Mouse (Mus musculus): ENCODE measurements around the gene Eef2kmt. TPM values are rescaled to one million over a fixed set of nuclear protein-coding genes. Genes with fewer than 3 reads are reported as not detected.

Gene Eef2kmt
- total RNA-seq, 2 experiments from 2014 or later, result 13.0 to 13.7 TPM

GRCm38 (mm10) chr16:5222140-5222539, 33.6 kb downstream of the Eef2kmt start, which contains the start of gene AU021092:
Gene AU021092 (minus strand): TSS chr16:5222299.
- DNase-seq, result no peak

GRCm38 (mm10) chr16:5221403-5221802, 34.4 kb downstream of the Eef2kmt start:
- DNase-seq, result no peak

DNA sequence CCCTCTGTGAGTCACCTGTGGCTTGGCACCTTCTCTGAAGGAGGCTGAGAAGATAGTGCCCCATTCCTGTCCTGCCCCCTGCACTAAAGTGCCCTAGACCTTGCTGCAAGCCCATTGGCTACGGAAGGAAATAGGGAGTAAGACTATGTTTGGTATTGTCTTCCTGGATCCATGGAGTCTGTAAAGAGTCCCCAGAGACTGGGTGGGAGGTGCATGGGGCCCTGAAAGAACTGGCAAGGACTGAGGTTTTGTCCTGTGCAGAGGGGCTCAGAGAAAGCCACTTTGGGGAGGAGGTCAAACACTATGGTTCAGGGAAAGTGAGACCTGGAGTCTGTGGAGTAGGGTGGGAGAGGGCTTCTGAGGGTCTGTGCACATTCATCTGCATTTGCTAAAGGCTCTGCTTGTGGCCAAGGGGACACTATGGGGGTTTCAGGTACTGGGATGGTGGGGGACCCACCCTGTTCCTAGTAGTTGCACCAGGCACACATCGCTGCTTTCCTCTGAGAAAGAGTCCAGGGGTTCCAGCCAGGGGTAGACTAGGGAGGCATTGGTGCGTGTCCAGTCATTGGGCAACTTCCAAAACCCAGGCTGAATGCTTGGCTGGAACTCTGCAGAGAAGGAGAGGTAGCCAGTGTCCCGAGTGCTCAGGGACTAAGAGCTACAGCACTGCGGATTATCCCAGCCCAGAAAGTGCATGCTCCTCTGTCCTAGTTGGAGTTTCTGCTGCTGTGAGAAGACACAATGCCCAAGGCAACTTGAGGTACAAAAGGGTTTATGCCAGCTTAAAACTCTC, 38.2 kb downstream of the Eef2kmt start:
- DNase-seq, result no peak

DNA sequence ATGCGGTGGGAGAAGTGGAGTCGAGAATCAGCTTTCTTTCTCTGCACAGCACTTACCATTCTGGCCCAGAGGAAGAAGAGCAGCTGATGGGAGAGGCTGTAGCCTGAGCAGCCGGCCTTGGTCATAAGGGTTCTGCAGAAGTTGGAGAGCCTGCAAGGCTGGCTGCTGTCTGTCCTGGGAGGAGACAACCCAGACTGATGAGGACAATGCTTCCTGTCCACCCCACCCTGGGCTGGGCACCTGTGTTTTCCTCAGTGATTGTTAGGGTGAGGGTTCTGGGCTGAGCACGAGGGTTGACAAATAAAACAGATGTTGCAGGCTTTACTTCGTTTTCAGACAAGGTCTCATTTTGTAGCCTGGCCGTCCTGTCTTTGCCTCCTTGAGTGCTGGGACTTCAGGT, 39.1 kb downstream of the Eef2kmt start:
- DNase-seq, result no peak

- no peak for DNase-seq
Observed at GRCm38 (mm10) chr16:5214126-5214525, 41.7 kb downstream of the Eef2kmt start.

DNA sequence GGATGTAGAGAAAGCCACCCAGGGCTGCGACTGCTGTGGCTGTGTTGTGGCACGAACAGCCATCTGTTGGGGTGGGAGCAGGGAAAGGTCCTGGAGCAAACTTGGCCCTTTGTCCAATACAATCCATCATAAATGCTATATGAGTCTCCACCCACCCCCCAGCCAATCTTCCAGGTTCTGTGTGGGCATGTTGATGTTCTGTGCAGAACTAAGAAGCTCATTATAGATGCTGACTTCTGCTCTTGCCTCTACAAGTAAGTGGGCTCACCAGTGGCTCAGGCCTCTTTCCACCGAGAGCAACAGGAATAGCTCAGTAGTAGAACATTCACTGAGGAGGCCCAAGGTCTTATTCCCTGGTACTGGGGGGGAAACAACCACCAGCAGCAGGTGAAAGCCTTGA, 43.6 kb downstream of the Eef2kmt start:
- DNase-seq, result no peak

GRCm38 (mm10) chr16:5210365-5210764, 45.4 kb downstream of the Eef2kmt start:
- no peak for DNase-seq

- no peak for DNase-seq
Observed at GRCm38 (mm10) chr16:5206051-5206450, 49.7 kb downstream of the Eef2kmt start.

- DNase-seq, result no peak
Observed at GRCm38 (mm10) chr16:5205431-5205970, 50.3 kb downstream of the Eef2kmt start.

DNA sequence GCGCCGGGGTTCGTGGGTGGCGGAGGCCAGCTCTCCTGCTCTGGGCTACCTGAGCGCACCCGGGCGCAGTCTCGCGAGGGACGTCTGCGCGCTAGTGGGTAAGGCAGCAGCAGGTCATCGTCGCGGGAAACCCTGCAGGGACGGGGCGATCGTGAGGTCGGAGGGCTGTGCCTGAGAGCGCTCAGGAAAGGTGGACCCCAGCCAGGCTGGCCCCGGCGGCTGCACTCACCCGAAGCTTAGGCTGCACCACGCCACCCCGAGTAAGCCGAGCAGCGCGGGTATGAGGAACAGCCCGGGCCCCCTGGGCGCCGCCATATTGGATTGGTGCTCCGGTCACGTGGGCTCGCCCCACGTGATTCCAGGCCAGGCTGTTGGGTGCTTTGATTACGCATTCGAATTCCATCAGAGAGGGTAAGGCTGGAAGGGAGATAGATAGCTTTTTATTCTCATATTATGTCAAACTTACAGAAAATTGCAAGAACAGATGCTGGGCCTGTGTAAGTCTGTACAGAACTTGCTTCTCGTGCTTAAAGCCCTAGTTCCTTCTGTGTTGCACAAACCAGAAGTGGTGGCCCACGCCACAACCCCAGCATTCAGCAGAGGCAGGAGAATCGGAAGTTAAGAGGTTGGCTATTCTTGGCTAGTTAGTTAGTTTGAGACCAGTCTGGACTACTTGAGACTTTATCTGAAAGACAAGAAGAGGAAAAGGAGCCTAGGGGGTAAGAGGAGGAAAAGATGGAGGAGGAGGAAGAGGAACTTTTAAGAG, 51.9 kb downstream of the Eef2kmt start, which contains the start of gene Nagpa:
Nagpa (minus strand) TSS at position 345 of the 766 bp plus-strand sequence.
- peak; percentile 85 for DNase-seq

DNA sequence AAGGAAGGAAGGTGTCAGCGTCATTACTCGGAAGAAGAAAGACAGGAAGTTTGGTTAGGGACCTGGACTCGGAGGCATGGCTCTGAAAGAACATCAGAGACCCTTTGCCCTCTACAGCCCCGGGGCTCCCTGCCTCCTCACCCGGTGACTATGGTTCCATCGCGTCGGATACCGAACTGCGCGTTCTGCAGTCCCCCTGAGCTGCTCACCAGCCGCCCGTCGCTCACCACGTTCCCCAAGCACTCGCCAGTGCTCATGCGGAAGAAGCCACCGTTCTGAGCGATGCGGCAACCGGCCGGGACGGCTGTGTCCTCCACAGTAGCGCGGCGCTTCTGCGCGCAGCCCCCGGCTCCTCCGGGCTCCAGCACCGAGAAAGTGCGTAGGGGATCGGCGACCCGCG, 52.6 kb downstream of the Eef2kmt start:
- peak; percentile 26 for DNase-seq

- peak; percentile 70 for DNase-seq
Observed at GRCm38 (mm10) chr16:5202681-5203080, 53.1 kb downstream of the Eef2kmt start.

DNA sequence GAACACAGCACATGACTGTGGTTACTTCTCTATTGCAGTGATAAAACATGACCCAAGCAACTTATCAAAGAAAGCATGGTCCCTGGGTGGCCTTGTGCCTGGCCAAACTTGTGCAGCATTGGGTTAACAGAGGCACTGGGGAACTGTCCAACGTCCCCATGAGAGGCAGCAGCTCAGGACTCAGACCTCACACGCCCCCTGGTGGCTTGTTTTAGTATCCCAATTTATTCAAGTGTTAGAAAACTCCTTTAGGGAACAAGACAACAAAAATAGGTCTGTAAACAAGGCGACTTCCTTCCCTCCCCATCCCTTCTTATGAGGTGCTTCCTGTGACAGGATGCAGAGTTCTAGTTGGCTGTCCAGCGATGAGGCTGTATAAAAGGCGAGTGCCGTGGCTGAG, 60.7 kb downstream of the Eef2kmt start:
- peak; percentile 80 for DNase-seq

Small RNA genes lying within 50 kb of the gene (microRNA-seq; reads per million reads assigned to microRNA genes)
- gene Gm23689 (0 reads per million in 2 experiments), gene Gm26095 (0 reads per million in 2 experiments), gene Mir6364 (0 reads per million in 2 experiments)

Other genes with a start within 250 kb of the Eef2kmt start
- gene Smim22, start 248.7 kb downstream of the Eef2kmt start, total RNA-seq (2021), result not detected
- gene Rogdi, start 242.4 kb downstream of the Eef2kmt start, total RNA-seq (2021), result 10 to 100 TPM; 25.2 to 27.6 TPM
- gene Glyr1, start 206.1 kb downstream of the Eef2kmt start, total RNA-seq (2021), result 10 to 100 TPM; 63.3 to 66.4 TPM
- gene Ubn1, start 205.9 kb downstream of the Eef2kmt start, total RNA-seq (2021), result 10 to 100 TPM; 34.8 to 37.5 TPM
- 1 to 10 TPM; 2.4 to 2.5 TPM for gene Ppl, start 123.6 kb downstream of the Eef2kmt start, total RNA-seq (2021)
- under 1 TPM; 0.10 to 0.16 TPM for gene Sec14l5, start 108.9 kb downstream of the Eef2kmt start, total RNA-seq (2021)
- gene Nagpa, start 52.0 kb downstream of the Eef2kmt start, total RNA-seq (2021), result 1 to 10 TPM; 6.1 to 7.9 TPM
- gene AU021092, start 33.7 kb downstream of the Eef2kmt start, total RNA-seq (2021), result 10 to 100 TPM; 16.9 to 20.7 TPM
- 10 to 100 TPM; 15.8 to 17.5 TPM for gene Alg1, start 22.4 kb downstream of the Eef2kmt start, total RNA-seq (2021)